ENCODE assay signal across 27 mouse cellular contexts in genomic region chr12:77208576-77209180, GRCm38 (mm10). TPM values are rescaled to one million over a fixed set of nuclear protein-coding genes. Genes with fewer than 3 reads are reported as not detected.
DNase-seq lines count a peak whose midpoint lies in the region; ATAC-seq and TF ChIP-seq lines count a peak whose summit lies in the region.
"Had no signal": no experiment of that assay in that cellular context is flagged by ENCODE, and none has a peak within 500 bp of the region (broad histone marks: within the 10 kb centered on the region; RNA-seq: fewer than 3 reads in every experiment).

No protein-coding gene starts in this region.

- no peak for DNase-seq in liver, postnatal 0 days
- DNase-seq in liver, embryonic 11.5 days (ENCODE audit: low spot score), result no peak
- DNase-seq in MEL (ENCODE audit: low read depth, low spot score), result peak; percentile 79
- DNase-seq in stomach, postnatal 0 days (ENCODE audit: low spot score), result peak; percentile 33
- no peak for DNase-seq in right cerebral cortex, adult 18-20 months
- DNase-seq in gastrocnemius, adult 2 months, result no peak
- DNase-seq: adrenal gland, adult 2 months; adrenal gland, postnatal 10 days; adrenal gland, postnatal 25 days; B cell, adult 2 months; cerebellum, adult 11 months; cerebellum, adult 18-20 months; cerebellum, adult 8-10 months; cerebellum, adult 9-11 months; cerebellum, postnatal 14 days; cerebellum, postnatal 36 days; embryo, embryonic 11 days had no signal

- no peak overlapping the region for H3K27ac ChIP-seq in liver, postnatal 0 days (ENCODE audit: low read depth)
- no peak overlapping the region for H3K27ac ChIP-seq in liver, embryonic 11.5 days (ENCODE audit: low read depth, low read length)
- peak overlapping the region; percentile 95 for H3K27ac ChIP-seq in MEL (ENCODE audit: control insufficient read depth, low read depth, low read length)
- no peak overlapping the region for H3K27ac ChIP-seq in stomach, postnatal 0 days (replicated peaks)
- no peak overlapping the region for H3K27ac ChIP-seq in gastrocnemius, adult 2 months
- H3K27ac ChIP-seq: embryonic facial prominence, embryonic 13.5 days; embryonic facial prominence, embryonic 15.5 days; forebrain, embryonic 10.5 days; forebrain, embryonic 12.5 days had no signal

- no peaks in the 10 kb centered on the region for H3K36me3 ChIP-seq in liver, postnatal 0 days (replicated peaks; ENCODE audit: insufficient read depth, low read length)
- no peaks in the 10 kb centered on the region for H3K36me3 ChIP-seq in liver, embryonic 11.5 days (ENCODE audit: control insufficient read depth, insufficient read depth, low read length)
- H3K36me3 ChIP-seq in MEL (ENCODE audit: control insufficient read depth in 1 of 2, insufficient read depth in 2 of 2, low read length in 2 of 2), result peaks cover 0 to 62% of the 10 kb centered on the region in 2 experiments; a peak in 2 of 4 replicates
- no peaks in the 10 kb centered on the region for H3K36me3 ChIP-seq in stomach, postnatal 0 days (ENCODE audit: control insufficient read depth, insufficient read depth, low read length)
- H3K36me3 ChIP-seq: embryonic facial prominence, embryonic 13.5 days; embryonic facial prominence, embryonic 15.5 days; forebrain, embryonic 10.5 days; forebrain, embryonic 12.5 days had no signal

- no peak overlapping the region for H3K9ac ChIP-seq in liver, postnatal 0 days (replicated peaks)
- H3K9ac ChIP-seq in liver, embryonic 11.5 days (ENCODE audit: low read depth, low read length), result no peak overlapping the region
- peak overlapping the region; percentile 66 for H3K9ac ChIP-seq in MEL (ENCODE audit: control insufficient read depth, low read depth, low read length, poor library complexity, severe bottlenecking)
- H3K9ac ChIP-seq in stomach, postnatal 0 days (ENCODE audit: low read length), result no peak overlapping the region
- H3K9ac ChIP-seq: embryonic facial prominence, embryonic 13.5 days; embryonic facial prominence, embryonic 15.5 days; forebrain, embryonic 12.5 days had no signal

- no peak for TF ChIP-seq CTCF in liver, postnatal 0 days (IDR thresholded peaks at IDR 0.05; ENCODE audit: low read depth)
- no peak for TF ChIP-seq CTCF in MEL (IDR thresholded peaks at IDR 0.05 in 2 of 3, conservative IDR thresholded peaks at IDR 0.05 in 1 of 3; ENCODE audit: control insufficient read depth in 1 of 3, insufficient read depth in 1 of 3, low read depth in 2 of 3, low read length in 3 of 3, poor library complexity in 1 of 3, severe bottlenecking in 1 of 3)
- TF ChIP-seq CTCF in stomach, postnatal 0 days (IDR thresholded peaks at IDR 0.05; ENCODE audit: low read depth), result no peak
- no peak for TF ChIP-seq CTCF in gastrocnemius, adult 2 months (IDR thresholded peaks at IDR 0.05)

- H3K4me2 ChIP-seq in liver, postnatal 0 days (ENCODE audit: low read depth, low read length), result no peak overlapping the region
- no peak overlapping the region for H3K4me2 ChIP-seq in liver, embryonic 11.5 days
- H3K4me2 ChIP-seq in stomach, postnatal 0 days (replicated peaks; ENCODE audit: low read depth), result no peak overlapping the region
- H3K4me2 ChIP-seq: embryonic facial prominence, embryonic 13.5 days; embryonic facial prominence, embryonic 15.5 days; forebrain, embryonic 12.5 days had no signal

- H3K79me2 ChIP-seq in MEL (ENCODE audit: control insufficient read depth, insufficient read depth, low read length, poor library complexity), result peaks cover 21% of the 10 kb centered on the region

- H3K9me3 ChIP-seq in liver, postnatal 0 days (ENCODE audit: low read length), result no peaks in the 10 kb centered on the region
- H3K9me3 ChIP-seq in liver, embryonic 11.5 days (ENCODE audit: control insufficient read depth, low read length), result no peaks in the 10 kb centered on the region
- H3K9me3 ChIP-seq in MEL (replicated peaks; ENCODE audit: insufficient read depth, low read length), result no peaks in the 10 kb centered on the region
- no peaks in the 10 kb centered on the region for H3K9me3 ChIP-seq in stomach, postnatal 0 days (ENCODE audit: control insufficient read depth, low read length)
- H3K9me3 ChIP-seq: embryonic facial prominence, embryonic 13.5 days; embryonic facial prominence, embryonic 15.5 days; forebrain, embryonic 10.5 days; forebrain, embryonic 12.5 days; G1E had no signal

- WGBS in liver, postnatal 0 days (ENCODE audit: insufficient replicate concordance), result 63% methylated on average over 5 of the region's 5 CpGs
- 72% methylated on average over 5 of the region's 5 CpGs for WGBS in liver, embryonic 11.5 days
- WGBS in stomach, postnatal 0 days, result 74% methylated on average over 5 of the region's 5 CpGs

- TF ChIP-seq POLR2A in MEL (IDR thresholded peaks at IDR 0.05; ENCODE audit: control insufficient read depth in 1 of 2, insufficient read depth in 1 of 2, low read depth in 1 of 2, low read length in 2 of 2, poor library complexity in 1 of 2), result peak in 1 of 2 experiments; percentile 73; a peak in 2 of 4 replicates

- intact Hi-C loops in gastrocnemius, adult 2 months (cut with DNase I), result no loop called here

- ATAC-seq in liver, postnatal 0 days, result peak; percentile 38; the same call in 1 of the 2 replicates
- no peak for ATAC-seq in liver, embryonic 11.5 days (replicated peaks; ENCODE audit: low FRiP score)
- peak; percentile 64 for ATAC-seq in stomach, postnatal 0 days (ENCODE audit: low FRiP score, low TSS enrichment)
- ATAC-seq: CD4-positive, CD25-positive, alpha-beta regulatory T cell, adult 4 months; forebrain, embryonic 14.5 days; forebrain, embryonic 16.5 days had no signal

- peak; percentile 5; the same call in 1 of the 2 replicates for TF ChIP-seq RAD21 in MEL (IDR thresholded peaks at IDR 0.05; ENCODE audit: low read depth, low read length)

- H3K4me3 ChIP-seq in liver, postnatal 0 days (ENCODE audit: low read depth, low read length), result no peak overlapping the region
- H3K4me3 ChIP-seq in liver, embryonic 11.5 days (ENCODE audit: low read depth, low read length), result no peak overlapping the region
- peak overlapping the region; percentile 33 to 53 for H3K4me3 ChIP-seq in MEL (ENCODE audit: control insufficient read depth in 1 of 2, insufficient read depth in 1 of 2, low read depth in 2 of 2, low read length in 2 of 2)
- no peak overlapping the region for H3K4me3 ChIP-seq in stomach, postnatal 0 days (ENCODE audit: low read depth, low read length)
- no peak overlapping the region for H3K4me3 ChIP-seq in gastrocnemius, adult 2 months
- H3K4me3 ChIP-seq: embryonic facial prominence, embryonic 13.5 days; embryonic facial prominence, embryonic 15.5 days; erythroblast, embryonic 14.5 days; forebrain, embryonic 10.5 days; forebrain, embryonic 12.5 days had no signal

- no peak for TF ChIP-seq EP300 in liver, postnatal 0 days (IDR thresholded peaks at IDR 0.05; ENCODE audit: low read depth)
- TF ChIP-seq EP300 in MEL (IDR thresholded peaks at IDR 0.05; ENCODE audit: low read depth in 1 of 2, low read length in 2 of 2), result peak; percentile 82 to 93
- TF ChIP-seq EP300 in stomach, postnatal 0 days (optimal IDR thresholded peaks at IDR 0.05), result no peak

- no peaks in the 10 kb centered on the region for H3K4me1 ChIP-seq in liver, postnatal 0 days (ENCODE audit: insufficient read depth)
- no peaks in the 10 kb centered on the region; the same call in 1 of the 2 replicates for H3K4me1 ChIP-seq in liver, embryonic 11.5 days (replicated peaks; ENCODE audit: control insufficient read depth, insufficient read depth, low read length)
- peaks cover 46 to 58% of the 10 kb centered on the region in 2 experiments for H3K4me1 ChIP-seq in MEL (ENCODE audit: control insufficient read depth in 1 of 2, insufficient read depth in 2 of 2, low read length in 2 of 2)
- H3K4me1 ChIP-seq in stomach, postnatal 0 days (replicated peaks; ENCODE audit: control insufficient read depth, insufficient read depth), result no peaks in the 10 kb centered on the region
- H3K4me1 ChIP-seq: embryonic facial prominence, embryonic 13.5 days; embryonic facial prominence, embryonic 15.5 days; forebrain, embryonic 10.5 days; forebrain, embryonic 12.5 days had no signal

- no peaks in the 10 kb centered on the region for H3K27me3 ChIP-seq in liver, postnatal 0 days (ENCODE audit: insufficient read depth, low read length)
- no peaks in the 10 kb centered on the region for H3K27me3 ChIP-seq in liver, embryonic 11.5 days (replicated peaks; ENCODE audit: control insufficient read depth, insufficient read depth, low read length)
- H3K27me3 ChIP-seq in MEL (ENCODE audit: control insufficient read depth in 1 of 2, insufficient read depth in 2 of 2, low read length in 2 of 2), result no peaks in the 10 kb centered on the region
- H3K27me3 ChIP-seq in stomach, postnatal 0 days (ENCODE audit: control insufficient read depth, insufficient read depth, low read length), result no peaks in the 10 kb centered on the region
- H3K27me3 ChIP-seq: CH12.LX; embryonic facial prominence, embryonic 13.5 days; embryonic facial prominence, embryonic 15.5 days; forebrain, embryonic 12.5 days had no signal

TF ChIP-seq in MEL, 35 proteins besides CTCF, POLR2A, EP300 and RAD21 (continues in another document):
- TF ChIP-seq ZNF384 (IDR thresholded peaks at IDR 0.05; ENCODE audit: low read depth, low read length) (no peak), BHLHE40 (IDR thresholded peaks at IDR 0.05; ENCODE audit: borderline replicate concordance, low read depth, low read length) (no peak), USF1 (IDR thresholded peaks at IDR 0.05; ENCODE audit: low read depth, low read length) (no peak), E2F4 (IDR thresholded peaks at IDR 0.05; ENCODE audit: borderline replicate concordance, low read depth, low read length) (no peak; the same call in 1 of the 2 replicates), TCF12 (IDR thresholded peaks at IDR 0.05; ENCODE audit: low read depth, low read length) (peak; percentile 58), MEF2A (IDR thresholded peaks at IDR 0.05; ENCODE audit: extremely low read depth, insufficient replicate concordance, low read depth, low read length, poor library complexity, severe bottlenecking) (no peak), SIN3A (IDR thresholded peaks at IDR 0.05; ENCODE audit: low read length) (peak; percentile 78), TAL1 (IDR thresholded peaks at IDR 0.05; ENCODE audit: low read length) (no peak), POLR2AphosphoS5 (IDR thresholded peaks at IDR 0.05; ENCODE audit: borderline replicate concordance, low read depth, low read length) (no peak), ZC3H11A (IDR thresholded peaks at IDR 0.05; ENCODE audit: low read depth, low read length) (no peak), ETS1 (IDR thresholded peaks at IDR 0.05; ENCODE audit: low read depth, low read length) (peak; percentile 83), CHD2 (IDR thresholded peaks at IDR 0.05; ENCODE audit: low read length) (no peak)

RNA-seq across cellular contexts. Expression of gene Fut8, which starts 29.2 kb away (rescaled TPM):
- 8.2 and 8.6 TPM in 2 replicates for polyA plus RNA-seq in liver, postnatal 0 days (2015; fragmentation: Nextera tagmentation; extraction: Ambion mirVana)
- 27.3 and 29.9 TPM in 2 replicates for polyA plus RNA-seq in liver, embryonic 11.5 days (2014; fragmentation: Nextera tagmentation; extraction: Ambion mirVana)
- 61.3 and 82.5 TPM in 2 replicates for total RNA-seq in MEL (2012; rRNA removed)
- polyA plus RNA-seq in MEL (2012; ENCODE audit: insufficient read depth in 1 of 2, insufficient read length in 2 of 2, low read depth in 1 of 2, low replicate concordance in 2 of 2, missing spikeins in 1 of 2), result 10 to 100 TPM; 73.7 to 90.0 TPM
- 28.6 and 29.5 TPM in 2 replicates for polyA plus RNA-seq in stomach, postnatal 0 days (2015; fragmentation: Nextera tagmentation; extraction: Ambion mirVana)
- total RNA-seq in gastrocnemius, adult 2 months (2021), result 10 to 100 TPM; 14.9 to 16.5 TPM

Comparison
In these comparisons a context has a peak if more than half of its experiments do, and no peak if none do; other contexts are left out.
1. DNase-seq: peak in MEL (single experiment) and stomach, postnatal 0 days (single experiment); none in liver, postnatal 0 days (single experiment), liver, embryonic 11.5 days (single experiment), right cerebral cortex, adult 18-20 months (single experiment) and gastrocnemius, adult 2 months (single experiment).
2. H3K4me3 ChIP-seq: peak in MEL (2 of 2); none in liver, postnatal 0 days (single experiment), liver, embryonic 11.5 days (single experiment), stomach, postnatal 0 days (single experiment) and gastrocnemius, adult 2 months (single experiment).